Mouse (Mus musculus) hindbrain, embryonic 16.5 days (tissue): ENCODE measurements around the gene Map6d1. TPM values are rescaled to one million over a fixed set of nuclear protein-coding genes. Genes with fewer than 3 reads are reported as not detected.

Experiments
- ATAC-seq: fragments of 200-750 bp; cut with Nextera tagmentation; 2 replicates; pipeline ENCODE4 v1.8.0; 2017; ENCODE audit warnings: moderate TSS enrichment, moderate library complexity
- H3K27ac ChIP-seq: fragments of 300-500 bp; sonication (generic); 2 replicates; pipeline ENCODE4 v1.5.1; 2014; ENCODE audit warnings: low read depth, mild to moderate bottlenecking, control low read depth, low read length, moderate library complexity
- H3K27me3 ChIP-seq: fragments of 300-500 bp; sonication (generic); replicated peaks from 2 replicates; pipeline ENCODE4 v1.6.1; 2014; ENCODE audit warnings: low read length; ENCODE audit not compliant: control insufficient read depth, insufficient read depth
- H3K36me3 ChIP-seq: fragments of 300-500 bp; sonication (generic); 2 replicates; pipeline ENCODE4 v1.6.1; 2014; ENCODE audit warnings: mild to moderate bottlenecking, low read length, moderate library complexity, mixed read lengths; ENCODE audit not compliant: control insufficient read depth, insufficient read depth
- H3K4me1 ChIP-seq: fragments of 300-500 bp; sonication (generic); 2 replicates; pipeline ENCODE4 v1.6.1; 2014; ENCODE audit warnings: low read depth, low read length; ENCODE audit not compliant: control insufficient read depth, insufficient read depth
- H3K4me2 ChIP-seq: fragments of 300-500 bp; sonication (generic); 2 replicates; pipeline ENCODE4 v1.6.1; 2014; ENCODE audit warnings: mild to moderate bottlenecking, low read length, control low read depth, moderate library complexity
- H3K4me3 ChIP-seq: fragments of 300-500 bp; sonication (generic); 2 replicates; pipeline ENCODE4 v1.5.1; 2014; ENCODE audit warnings: mild to moderate bottlenecking, low read length, control low read depth, moderate library complexity
- H3K9ac ChIP-seq: fragments of 300-500 bp; sonication (generic); 2 replicates; pipeline ENCODE4 v1.6.1; 2014; ENCODE audit warnings: low read depth, mild to moderate bottlenecking, control low read depth, low read length, moderate library complexity
- H3K9me3 ChIP-seq: fragments of 300-500 bp; sonication (generic); 2 replicates; pipeline ENCODE4 v1.6.1; 2014; ENCODE audit warnings: mild to moderate bottlenecking, low read length, moderate library complexity; ENCODE audit not compliant: control insufficient read depth
- WGBS: fragments of 180-500 bp; shearing (Covaris S2); extraction: QIAGEN DNeasy Blood & Tissue Kit; methylation state at CpG from one replicate; pipeline ENCODE4 v1.1.7; 2014; 5-methylcytosine and 5-hydroxymethylcytosine counted together
- polyA plus RNA-seq: library from polyadenylated mRNA; unstranded; fragments of >200 nt; fragmentation: Nextera tagmentation; extraction: Ambion mirVana; gene quantifications from 2 replicates; pipeline ENCODE4 v1.2.1, GENCODE M21; 2015

Map6d1 gene
- polyA plus RNA-seq, 1 experiment from 2014 or later = 7.0 TPM

GRCm38 (mm10) chr16:20238646-20239045 is 2.5 kb downstream of the Map6d1 start:
- Histone ChIP-seq H3K27ac (no peak overlapping the region), H3K27me3 (no peaks in the 10 kb centered on the region), H3K9ac (no peak overlapping the region), H3K36me3 (no peaks in the 10 kb centered on the region), H3K4me2 (no peak overlapping the region), H3K4me1 (no peaks in the 10 kb centered on the region; the same call in 1 of the 2 replicates), H3K4me3 (no peak overlapping the region), H3K9me3 (no peaks in the 10 kb centered on the region)
- no peak for ATAC-seq
- WGBS = 92% methylated on average over 4 of the region's 4 CpGs

- no peak overlapping the region for H3K4me3 ChIP-seq
- H3K27ac ChIP-seq = peak overlapping the region; percentile 36; the same call in 1 of the 2 replicates
- H3K27me3 ChIP-seq = no peaks in the 10 kb centered on the region
- H3K9me3 ChIP-seq = no peaks in the 10 kb centered on the region
- H3K4me1 ChIP-seq = no peaks in the 10 kb centered on the region; the same call in 1 of the 2 replicates
- peak; percentile 35 for ATAC-seq
- H3K9ac ChIP-seq = no peak overlapping the region
- WGBS = 38% methylated on average over 4 of the region's 4 CpGs
- H3K4me2 ChIP-seq = no peak overlapping the region
- 0 out of 2 replicates have a peak, but pooled peaks cover 3% of the 10 kb centered on the region for H3K36me3 ChIP-seq
These were observed 3.7 kb downstream of the Map6d1 start for GRCm38 (mm10) chr16:20237426-20237825.

- no peaks in the 10 kb centered on the region for H3K9me3 ChIP-seq
- no peak for ATAC-seq
- H3K9ac ChIP-seq = no peak overlapping the region
- WGBS = 60% methylated on average over 4 of the region's 4 CpGs
- no peak overlapping the region for H3K4me3 ChIP-seq
- no peaks in the 10 kb centered on the region for H3K4me1 ChIP-seq
- no peak overlapping the region for H3K27ac ChIP-seq
- peaks cover 12% of the 10 kb centered on the region for H3K36me3 ChIP-seq
- no peaks in the 10 kb centered on the region for H3K27me3 ChIP-seq
- H3K4me2 ChIP-seq = no peak overlapping the region
These were observed 6.8 kb downstream of the Map6d1 start for GRCm38 (mm10) chr16:20234406-20234805.

- 96% methylated on average over 5 of the region's 5 CpGs for WGBS
- Histone ChIP-seq H3K4me2 (no peak overlapping the region), H3K36me3 (peaks cover 30% of the 10 kb centered on the region), H3K4me3 (no peak overlapping the region), H3K4me1 (no peaks in the 10 kb centered on the region), H3K9me3 (no peaks in the 10 kb centered on the region), H3K27ac (no peak overlapping the region), H3K9ac (no peak overlapping the region), H3K27me3 (no peaks in the 10 kb centered on the region)
- no peak for ATAC-seq
These were observed 13.0 kb downstream of the Map6d1 start for GRCm38 (mm10) chr16:20228167-20228566.

- ATAC-seq = 0 out of 2 replicates have a peak, but pooled peaks have one; percentile 50
- Histone ChIP-seq H3K27me3 (no peaks in the 10 kb centered on the region), H3K36me3 (peaks cover 33% of the 10 kb centered on the region), H3K4me3 (no peak overlapping the region), H3K9me3 (no peaks in the 10 kb centered on the region), H3K4me1 (no peaks in the 10 kb centered on the region), H3K9ac (no peak overlapping the region), H3K27ac (no peak overlapping the region), H3K4me2 (no peak overlapping the region)
- WGBS = 87% methylated on average over 6 of the region's 6 CpGs
These were observed 13.7 kb downstream of the Map6d1 start for GRCm38 (mm10) chr16:20227504-20227903.

GRCm38 (mm10) chr16:20226676-20227075 is 14.5 kb downstream of the Map6d1 start:
- ATAC-seq = no peak
- H3K4me2 ChIP-seq = no peak overlapping the region
- H3K27ac ChIP-seq = no peak overlapping the region
- H3K9me3 ChIP-seq = no peaks in the 10 kb centered on the region
- peaks cover 41% of the 10 kb centered on the region for H3K36me3 ChIP-seq
- WGBS = 96% methylated on average over 4 of the region's 4 CpGs
- H3K4me1 ChIP-seq = no peaks in the 10 kb centered on the region
- H3K4me3 ChIP-seq = no peak overlapping the region
- H3K9ac ChIP-seq = no peak overlapping the region
- no peaks in the 10 kb centered on the region for H3K27me3 ChIP-seq

GRCm38 (mm10) chr16:20222726-20223125 is 18.4 kb downstream of the Map6d1 start:
- no peak for ATAC-seq
- Histone ChIP-seq H3K4me3 (no peak overlapping the region), H3K27me3 (no peaks in the 10 kb centered on the region), H3K9ac (no peak overlapping the region), H3K27ac (no peak overlapping the region), H3K4me2 (no peak overlapping the region), H3K4me1 (no peaks in the 10 kb centered on the region), H3K9me3 (no peaks in the 10 kb centered on the region), H3K36me3 (peaks cover 47% of the 10 kb centered on the region)
- 97% methylated on average over 6 of the region's 6 CpGs for WGBS

GRCm38 (mm10) chr16:20213591-20214226 is 27.4 kb downstream of the Map6d1 start:
- Histone ChIP-seq H3K27ac (no peak overlapping the region), H3K4me3 (no peak overlapping the region), H3K36me3 (peaks cover 52% of the 10 kb centered on the region), H3K4me2 (no peak overlapping the region), H3K9me3 (no peaks in the 10 kb centered on the region), H3K4me1 (no peaks in the 10 kb centered on the region), H3K9ac (no peak overlapping the region), H3K27me3 (no peaks in the 10 kb centered on the region)
- 85% methylated on average over 3 of the region's 3 CpGs for WGBS
- 0 out of 2 replicates have a peak, but pooled peaks have one; percentile 45 for ATAC-seq

- Histone ChIP-seq H3K27ac (no peak overlapping the region), H3K9ac (no peak overlapping the region), H3K4me3 (no peak overlapping the region), H3K27me3 (no peaks in the 10 kb centered on the region), H3K9me3 (no peaks in the 10 kb centered on the region), H3K4me1 (no peaks in the 10 kb centered on the region), H3K36me3 (peaks cover 27% of the 10 kb centered on the region), H3K4me2 (no peak overlapping the region)
- peak; percentile 54; the same call in 1 of the 2 replicates for ATAC-seq
- 93% methylated on average over 5 of the region's 5 CpGs for WGBS
These were observed 41.5 kb downstream of the Map6d1 start for GRCm38 (mm10) chr16:20199501-20200201.
